Mouse (Mus musculus) stomach, embryonic 14.5 days (tissue): ENCODE data around the gene Phgdh. TPM values are rescaled to one million over a fixed set of nuclear protein-coding genes. Genes with fewer than 3 reads are reported as not detected.

Experiments
- ATAC-seq: fragments of 200-750 bp; cut with Nextera tagmentation; 2 replicates; pipeline ENCODE4 v1.8.0; 2017; ENCODE audit warnings: low read depth, moderate TSS enrichment; ENCODE audit not compliant: insufficient number of reproducible peaks, insufficient read depth, low FRiP score
- H3K27ac ChIP-seq: fragments of 300-500 bp; sonication (generic); 2 replicates; pipeline ENCODE4 v1.5.1; 2014; ENCODE audit warnings: mild to moderate bottlenecking, low read length, moderate library complexity, mixed read lengths
- H3K27me3 ChIP-seq: fragments of 300-500 bp; sonication (generic); 2 replicates; pipeline ENCODE4 v1.6.1; 2014; ENCODE audit warnings: low read length, control low read depth, mixed read lengths; ENCODE audit not compliant: control insufficient read depth, insufficient read depth
- H3K36me3 ChIP-seq: fragments of 300-500 bp; sonication (generic); 2 replicates; pipeline ENCODE4 v1.6.1; 2014; ENCODE audit warnings: mild to moderate bottlenecking, control low read depth, low read length, moderate library complexity, mixed read lengths; ENCODE audit not compliant: control insufficient read depth, insufficient read depth
- H3K4me1 ChIP-seq: fragments of 300-500 bp; sonication (generic); 2 replicates; pipeline ENCODE4 v1.6.1; 2014; ENCODE audit warnings: low read length, control low read depth, mixed read lengths; ENCODE audit not compliant: control insufficient read depth, insufficient read depth
- H3K4me2 ChIP-seq: fragments of 300-500 bp; sonication (generic); replicated peaks from 2 replicates; pipeline ENCODE4 v1.6.1; 2014; ENCODE audit warnings: low read depth, low read length, control low read depth
- H3K4me3 ChIP-seq: fragments of 300-500 bp; sonication (generic); 2 replicates; pipeline ENCODE4 v1.5.1; 2014; ENCODE audit warnings: low read depth, low read length, control low read depth
- H3K9ac ChIP-seq: fragments of 300-500 bp; sonication (generic); replicated peaks from 2 replicates; pipeline ENCODE4 v1.6.1; 2014; ENCODE audit warnings: low read depth, mild to moderate bottlenecking, control low read depth, low read length, moderate library complexity, mixed read lengths
- H3K9me3 ChIP-seq: fragments of 300-500 bp; sonication (generic); 2 replicates; pipeline ENCODE4 v1.6.1; 2016; ENCODE audit warnings: low read depth, low read length, control low read depth; ENCODE audit not compliant: control insufficient read depth
- WGBS: fragments of 180-500 bp; shearing (Covaris S2); extraction: QIAGEN DNeasy Blood & Tissue Kit; methylation state at CpG from one replicate; pipeline ENCODE4 v1.1.7; 2014; 5-methylcytosine and 5-hydroxymethylcytosine counted together
- polyA plus RNA-seq: library from polyadenylated mRNA; unstranded; fragments of >200 nt; fragmentation: Nextera tagmentation; extraction: Ambion mirVana; gene quantifications from 2 replicates; pipeline ENCODE4 v1.2.1, GENCODE M21; 2014

The Phgdh gene
- polyA plus RNA-seq, 1 experiment from 2014 or later: 175 TPM

GRCm38 (mm10) chr3:98378267-98378666, 38.5 kb upstream of the Phgdh start:
- Histone ChIP-seq H3K27me3 (no peaks in the 10 kb centered on the region), H3K9ac (no peak overlapping the region), H3K4me3 (no peak overlapping the region), H3K9me3 (no peaks in the 10 kb centered on the region), H3K4me1 (peaks cover 3% of the 10 kb centered on the region; the same call in 1 of the 2 replicates), H3K4me2 (no peak overlapping the region), H3K36me3 (no peaks in the 10 kb centered on the region), H3K27ac (no peak overlapping the region)
- 85% methylated on average over 4 of the region's 4 CpGs for WGBS
- ATAC-seq: no peak

- Histone ChIP-seq H3K27me3 (no peaks in the 10 kb centered on the region), H3K27ac (no peak overlapping the region), H3K4me3 (no peak overlapping the region), H3K9me3 (no peaks in the 10 kb centered on the region), H3K4me1 (no peaks in the 10 kb centered on the region; the same call in 1 of the 2 replicates), H3K9ac (no peak overlapping the region), H3K36me3 (no peaks in the 10 kb centered on the region), H3K4me2 (no peak overlapping the region)
- ATAC-seq: no peak
- 82% methylated on average over 5 of the region's 5 CpGs for WGBS
These were observed 35.2 kb upstream of the Phgdh start for GRCm38 (mm10) chr3:98374980-98375379.

- no peak overlapping the region for H3K27ac ChIP-seq
- no peaks in the 10 kb centered on the region; the same call in 1 of the 2 replicates for H3K4me1 ChIP-seq
- H3K4me3 ChIP-seq: no peak overlapping the region
- ATAC-seq: no peak
- no peaks in the 10 kb centered on the region for H3K36me3 ChIP-seq
- no peak overlapping the region for H3K9ac ChIP-seq
- H3K4me2 ChIP-seq: no peak overlapping the region
- no peaks in the 10 kb centered on the region for H3K9me3 ChIP-seq
- 48% methylated on average over 3 of the region's 3 CpGs for WGBS
- H3K27me3 ChIP-seq: no peaks in the 10 kb centered on the region
These were observed 34.4 kb upstream of the Phgdh start for GRCm38 (mm10) chr3:98374062-98374719.

- Histone ChIP-seq H3K9me3 (no peaks in the 10 kb centered on the region), H3K27ac (no peak overlapping the region), H3K4me3 (no peak overlapping the region), H3K4me1 (no peaks in the 10 kb centered on the region), H3K27me3 (no peaks in the 10 kb centered on the region), H3K4me2 (no peak overlapping the region), H3K36me3 (no peaks in the 10 kb centered on the region), H3K9ac (no peak overlapping the region)
- WGBS: 96% methylated on average over 2 of the region's 2 CpGs
- no peak for ATAC-seq
These were observed 29.0 kb upstream of the Phgdh start for GRCm38 (mm10) chr3:98368776-98369175.

GRCm38 (mm10) chr3:98368283-98368682, 28.5 kb upstream of the Phgdh start:
- 58% methylated on average over 4 of the region's 4 CpGs for WGBS
- Histone ChIP-seq H3K9ac (no peak overlapping the region), H3K27ac (no peak overlapping the region), H3K4me1 (no peaks in the 10 kb centered on the region), H3K4me3 (no peak overlapping the region), H3K4me2 (no peak overlapping the region), H3K9me3 (no peaks in the 10 kb centered on the region), H3K36me3 (no peaks in the 10 kb centered on the region), H3K27me3 (no peaks in the 10 kb centered on the region)
- ATAC-seq: no peak

- Histone ChIP-seq H3K36me3 (no peaks in the 10 kb centered on the region), H3K9me3 (no peaks in the 10 kb centered on the region), H3K9ac (no peak overlapping the region), H3K4me2 (no peak overlapping the region), H3K27me3 (no peaks in the 10 kb centered on the region), H3K27ac (no peak overlapping the region), H3K4me1 (no peaks in the 10 kb centered on the region), H3K4me3 (no peak overlapping the region)
- no peak for ATAC-seq
- 79% methylated on average over 4 of the region's 4 CpGs for WGBS
These were observed 27.0 kb upstream of the Phgdh start for GRCm38 (mm10) chr3:98366823-98367222.

- Histone ChIP-seq H3K4me1 (no peaks in the 10 kb centered on the region), H3K27ac (no peak overlapping the region), H3K9me3 (no peaks in the 10 kb centered on the region), H3K36me3 (no peaks in the 10 kb centered on the region), H3K4me2 (no peak overlapping the region), H3K27me3 (no peaks in the 10 kb centered on the region), H3K9ac (no peak overlapping the region), H3K4me3 (no peak overlapping the region)
- 84% methylated on average over 3 of the region's 3 CpGs for WGBS
- ATAC-seq: no peak
These were observed 26.3 kb upstream of the Phgdh start for GRCm38 (mm10) chr3:98366086-98366485.

GRCm38 (mm10) chr3:98362753-98363152, 23.0 kb upstream of the Phgdh start:
- H3K36me3 ChIP-seq: no peaks in the 10 kb centered on the region
- no peak overlapping the region for H3K4me3 ChIP-seq
- WGBS: 41% methylated on average over 2 of the region's 2 CpGs
- H3K27ac ChIP-seq: no peak overlapping the region
- no peak overlapping the region for H3K4me2 ChIP-seq
- H3K9ac ChIP-seq: no peak overlapping the region
- H3K27me3 ChIP-seq: no peaks in the 10 kb centered on the region
- H3K4me1 ChIP-seq: no peaks in the 10 kb centered on the region
- ATAC-seq: no peak
- H3K9me3 ChIP-seq: no peaks in the 10 kb centered on the region
